ENCODE assay signal across 33 mouse cellular contexts in genomic region chr13:60004611-60005010, GRCm38 (mm10).
"Had no signal": no experiment of that assay in that cellular context is flagged by ENCODE, and none has a peak within 500 bp of the region (broad histone marks: within the 10 kb centered on the region; RNA-seq: fewer than 3 reads in every experiment).

No protein-coding gene starts in this region.

- H3K4me2 ChIP-seq: heart, embryonic 11.5 days; heart, embryonic 12.5 days; heart, embryonic 13.5 days; heart, embryonic 15.5 days; hindbrain, embryonic 12.5 days; hindbrain, embryonic 13.5 days; hindbrain, embryonic 14.5 days; hindbrain, embryonic 15.5 days; intestine, embryonic 15.5 days; kidney, embryonic 15.5 days had no signal

- H3K4me3 ChIP-seq: heart, embryonic 10.5 days; heart, embryonic 12.5 days; heart, embryonic 13.5 days; heart, embryonic 15.5 days; hindbrain, embryonic 12.5 days; hindbrain, embryonic 13.5 days; hindbrain, embryonic 15.5 days; intestine, embryonic 15.5 days; kidney, embryonic 15.5 days; layer of hippocampus, adult 2 months had no signal

- DNase-seq: heart, postnatal 10 days; heart, postnatal 14 days; heart, postnatal 36 days; kidney, adult 11 months; kidney, adult 18-20 months; kidney, adult 2 months; kidney, adult 8-10 months; kidney, adult 9 months; kidney, postnatal 10 days; kidney, postnatal 14 days; kidney, postnatal 25 days; kidney, postnatal 36 days; kidney, postnatal 4 days; layer of hippocampus, adult 9-11 months; layer of hippocampus, postnatal 36 days had no signal

- H3K27ac ChIP-seq: heart, embryonic 10.5 days; heart, embryonic 13.5 days; heart, embryonic 15.5 days; hindbrain, embryonic 12.5 days; hindbrain, embryonic 13.5 days; hindbrain, embryonic 14.5 days; hindbrain, embryonic 15.5 days; hindbrain, postnatal 0 days; intestine, embryonic 15.5 days; kidney, embryonic 15.5 days; kidney, postnatal 0 days; layer of hippocampus, adult 2 months had no signal

- H3K9me3 ChIP-seq: heart, embryonic 10.5 days; heart, embryonic 12.5 days; heart, embryonic 13.5 days; heart, embryonic 15.5 days; hindbrain, embryonic 12.5 days; hindbrain, embryonic 13.5 days; hindbrain, embryonic 15.5 days; intestine, embryonic 15.5 days; kidney, embryonic 15.5 days had no signal

- H3K9ac ChIP-seq: heart, embryonic 12.5 days; heart, embryonic 13.5 days; heart, embryonic 15.5 days; hindbrain, embryonic 12.5 days; hindbrain, embryonic 13.5 days; hindbrain, embryonic 14.5 days; hindbrain, embryonic 15.5 days; intestine, embryonic 15.5 days; kidney, embryonic 15.5 days had no signal

- ATAC-seq: hindbrain, embryonic 16.5 days; hindbrain, postnatal 0 days; inflammation-experienced regulatory T-cells, adult 6 months; intestine, embryonic 15.5 days; intestine, embryonic 16.5 days; intestine, postnatal 0 days had no signal

- H3K27me3 ChIP-seq: heart, embryonic 12.5 days; heart, embryonic 13.5 days; heart, embryonic 15.5 days; hindbrain, embryonic 12.5 days; hindbrain, embryonic 15.5 days; intestine, embryonic 15.5 days; kidney, embryonic 15.5 days had no signal

- H3K36me3 ChIP-seq: heart, embryonic 10.5 days; heart, embryonic 12.5 days; heart, embryonic 13.5 days; heart, embryonic 15.5 days; hindbrain, embryonic 12.5 days; hindbrain, embryonic 13.5 days; hindbrain, embryonic 15.5 days; intestine, embryonic 15.5 days; kidney, embryonic 15.5 days had no signal
